Mouse (Mus musculus): ENCODE data around the gene Rab4b.

DNA sequence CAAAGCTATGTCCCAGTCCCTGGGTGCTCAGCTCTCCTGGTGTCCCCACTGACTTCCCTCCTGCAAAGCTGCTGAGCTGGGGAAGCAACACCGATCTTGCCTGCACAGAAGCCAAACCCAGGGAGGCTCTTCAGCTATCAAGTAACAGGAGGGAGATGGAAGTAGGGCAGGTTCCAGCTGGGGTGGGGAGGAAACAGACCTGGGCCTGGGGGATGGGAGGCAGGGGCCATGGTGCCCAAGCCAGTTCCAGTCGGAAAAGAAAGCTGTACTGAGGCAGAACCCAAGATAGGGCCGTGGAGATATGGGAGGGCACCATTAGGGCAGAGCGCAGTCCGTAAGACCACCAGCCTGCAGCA is 15.3 kb downstream of the Rab4b start:
- no peak for TF ChIP-seq CTCF (IDR thresholded peaks at IDR 0.05; ENCODE audit: low read depth, low read length)
- TF ChIP-seq POLR2A (IDR thresholded peaks at IDR 0.05; ENCODE audit: borderline replicate concordance, low read depth, low read length): no peak
